In the genomic region with DNA sequence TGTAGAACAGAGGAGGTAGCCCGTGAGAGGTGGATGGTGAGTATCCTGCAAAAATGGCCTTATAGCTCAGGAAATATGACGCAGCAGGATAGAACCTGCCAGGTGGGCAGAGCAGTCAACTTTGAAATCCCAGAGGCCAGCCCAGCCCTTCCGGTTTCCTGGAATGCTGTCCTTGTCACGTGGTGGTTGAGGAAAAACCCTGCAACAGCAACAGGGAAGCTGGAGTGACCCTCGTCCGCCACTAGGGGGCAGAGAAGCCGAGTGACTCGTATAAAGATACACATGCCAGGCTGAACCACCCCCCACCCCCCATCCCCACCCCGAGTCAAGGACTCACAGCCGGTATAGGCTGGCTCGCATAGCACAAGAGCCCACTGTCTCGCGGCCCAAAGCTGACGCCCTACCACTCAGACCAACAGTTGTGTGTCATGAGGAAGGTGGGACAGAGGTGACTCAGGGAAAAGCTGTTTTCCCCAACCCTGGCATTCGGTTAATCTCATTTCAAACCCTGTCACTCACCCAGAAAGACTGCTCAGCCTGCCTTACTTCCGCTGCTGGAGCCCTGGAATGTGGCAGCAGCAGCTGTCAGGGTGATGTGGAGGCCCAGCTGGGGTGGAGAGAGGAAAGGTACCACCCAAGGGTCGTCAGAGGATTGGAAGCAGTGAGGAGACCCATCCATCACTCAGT, we compare ENCODE assay signal across 7 mouse cellular contexts.
DNase-seq lines count a peak whose midpoint lies in the region; ATAC-seq and TF ChIP-seq lines count a peak whose summit lies in the region.

No protein-coding gene starts in this region.

- peak overlapping the region; percentile 49 for H3K4me2 ChIP-seq in embryonic facial prominence, embryonic 12.5 days (replicated peaks)
- peak overlapping the region; percentile 51 for H3K4me2 ChIP-seq in limb, embryonic 14.5 days (replicated peaks; ENCODE audit: low read depth, low read length, severe bottlenecking)
- peak overlapping the region; percentile 45 for H3K4me2 ChIP-seq in midbrain, embryonic 15.5 days

- no peak for TF ChIP-seq POLR2A in limb, embryonic 14.5 days (IDR thresholded peaks at IDR 0.05; ENCODE audit: borderline replicate concordance, extremely low read depth, insufficient read depth, insufficient read length)

- peak; percentile 81 for ATAC-seq in embryonic facial prominence, embryonic 12.5 days (ENCODE audit: insufficient number of reproducible peaks, insufficient read depth, low FRiP score, low TSS enrichment)
- ATAC-seq in limb, embryonic 14.5 days (ENCODE audit: low FRiP score, low read depth): peak; percentile 92
- ATAC-seq in midbrain, embryonic 15.5 days (replicated peaks): peak; percentile 92

- peaks cover 14% of the 10 kb centered on the region for H3K4me1 ChIP-seq in embryonic facial prominence, embryonic 12.5 days
- peaks cover 18% of the 10 kb centered on the region for H3K4me1 ChIP-seq in heart, embryonic 10.5 days
- H3K4me1 ChIP-seq in limb, embryonic 14.5 days (ENCODE audit: control insufficient read depth, insufficient read depth, low read length): peaks cover 13% of the 10 kb centered on the region
- H3K4me1 ChIP-seq in midbrain, embryonic 15.5 days: peaks cover 13% of the 10 kb centered on the region

- WGBS in embryonic facial prominence, embryonic 12.5 days: under 1% methylated on average over 17 of the region's 17 CpGs
- 2% methylated on average over 17 of the region's 17 CpGs for WGBS in heart, embryonic 10.5 days
- under 1% methylated on average over 17 of the region's 17 CpGs for WGBS in limb, embryonic 14.5 days
- 4% methylated on average over 17 of the region's 17 CpGs for WGBS in midbrain, embryonic 15.5 days

- DNase-seq in adrenal gland, postnatal 10 days: peak; percentile 92
- DNase-seq in heart, embryonic 10.5 days (ENCODE audit: low spot score): peak; percentile 96
- DNase-seq in kidney, adult 9 months: peak; percentile 96
- DNase-seq in limb, embryonic 14.5 days (ENCODE audit: low spot score): peak; percentile 95
- DNase-seq in spleen, postnatal 14 days (ENCODE audit: low spot score in 2 of 2): peak; percentile 21 to 56

- no peaks in the 10 kb centered on the region for H3K36me3 ChIP-seq in embryonic facial prominence, embryonic 12.5 days
- H3K36me3 ChIP-seq in heart, embryonic 10.5 days: no peaks in the 10 kb centered on the region
- no peaks in the 10 kb centered on the region for H3K36me3 ChIP-seq in limb, embryonic 14.5 days (ENCODE audit: control insufficient read depth, insufficient read depth, low read length)
- no peaks in the 10 kb centered on the region for H3K36me3 ChIP-seq in midbrain, embryonic 15.5 days (replicated peaks)

- peak overlapping the region; percentile 73 for H3K27ac ChIP-seq in embryonic facial prominence, embryonic 12.5 days
- H3K27ac ChIP-seq in heart, embryonic 10.5 days: peak overlapping the region; percentile 87
- peak overlapping the region; percentile 77 for H3K27ac ChIP-seq in limb, embryonic 14.5 days (replicated peaks; ENCODE audit: low read depth, low read length)
- H3K27ac ChIP-seq in midbrain, embryonic 15.5 days: 0 out of 2 replicates have a peak overlapping the region, but pooled peaks have one; percentile 45

- no peaks in the 10 kb centered on the region for H3K9me3 ChIP-seq in embryonic facial prominence, embryonic 12.5 days
- H3K9me3 ChIP-seq in heart, embryonic 10.5 days: no peaks in the 10 kb centered on the region
- no peaks in the 10 kb centered on the region for H3K9me3 ChIP-seq in limb, embryonic 14.5 days (ENCODE audit: control insufficient read depth, low read length)
- H3K9me3 ChIP-seq in midbrain, embryonic 15.5 days: no peaks in the 10 kb centered on the region

- H3K9ac ChIP-seq in embryonic facial prominence, embryonic 12.5 days: peak overlapping the region; percentile 34
- peak overlapping the region; percentile 25; the same call in 1 of the 2 replicates for H3K9ac ChIP-seq in limb, embryonic 14.5 days (ENCODE audit: low read depth, low read length, severe bottlenecking)
- peak overlapping the region; percentile 26; the same call in 1 of the 2 replicates for H3K9ac ChIP-seq in midbrain, embryonic 15.5 days

- peak overlapping the region; percentile 23 for H3K4me3 ChIP-seq in embryonic facial prominence, embryonic 12.5 days
- peak overlapping the region; percentile 51 for H3K4me3 ChIP-seq in heart, embryonic 10.5 days
- H3K4me3 ChIP-seq in limb, embryonic 14.5 days (replicated peaks; ENCODE audit: low read length): peak overlapping the region; percentile 20
- peak overlapping the region; percentile 17 for H3K4me3 ChIP-seq in midbrain, embryonic 15.5 days

- H3K27me3 ChIP-seq in embryonic facial prominence, embryonic 12.5 days: no peaks in the 10 kb centered on the region
- H3K27me3 ChIP-seq in heart, embryonic 10.5 days (ENCODE audit: insufficient read depth, poor library complexity, severe bottlenecking): no peaks in the 10 kb centered on the region
- no peaks in the 10 kb centered on the region for H3K27me3 ChIP-seq in limb, embryonic 14.5 days (ENCODE audit: control insufficient read depth, insufficient read depth, low read length)
- no peaks in the 10 kb centered on the region for H3K27me3 ChIP-seq in midbrain, embryonic 15.5 days (replicated peaks)

Comparison
In these comparisons a context has a peak if more than half of its experiments do, and no peak if none do; other contexts are left out.
1. Peak in every context shown above with its lines: DNase-seq, ATAC-seq, H3K4me3 ChIP-seq and H3K27ac ChIP-seq.
2. DNase-seq: peak in every context shown above with its lines; median percentile 96 in heart, embryonic 10.5 days; 96 in kidney, adult 9 months; 95 in limb, embryonic 14.5 days; 92 in adrenal gland, postnatal 10 days; 38 in spleen, postnatal 14 days.